Mouse (Mus musculus) v-Abl transformed pro-B cells (cell line): Measurements from ENCODE around the gene Brd3os.

Source experiments
- in situ Hi-C, 2 experiments: fragments of 400-800 bp; cut with MboI; formaldehyde crosslinking; loops; one replicate each; pipeline ENCODE4 v1.15.1; 2025; ENCODE audit not compliant: unreplicated experiment in 2 of 2

The Brd3os gene

DNA sequence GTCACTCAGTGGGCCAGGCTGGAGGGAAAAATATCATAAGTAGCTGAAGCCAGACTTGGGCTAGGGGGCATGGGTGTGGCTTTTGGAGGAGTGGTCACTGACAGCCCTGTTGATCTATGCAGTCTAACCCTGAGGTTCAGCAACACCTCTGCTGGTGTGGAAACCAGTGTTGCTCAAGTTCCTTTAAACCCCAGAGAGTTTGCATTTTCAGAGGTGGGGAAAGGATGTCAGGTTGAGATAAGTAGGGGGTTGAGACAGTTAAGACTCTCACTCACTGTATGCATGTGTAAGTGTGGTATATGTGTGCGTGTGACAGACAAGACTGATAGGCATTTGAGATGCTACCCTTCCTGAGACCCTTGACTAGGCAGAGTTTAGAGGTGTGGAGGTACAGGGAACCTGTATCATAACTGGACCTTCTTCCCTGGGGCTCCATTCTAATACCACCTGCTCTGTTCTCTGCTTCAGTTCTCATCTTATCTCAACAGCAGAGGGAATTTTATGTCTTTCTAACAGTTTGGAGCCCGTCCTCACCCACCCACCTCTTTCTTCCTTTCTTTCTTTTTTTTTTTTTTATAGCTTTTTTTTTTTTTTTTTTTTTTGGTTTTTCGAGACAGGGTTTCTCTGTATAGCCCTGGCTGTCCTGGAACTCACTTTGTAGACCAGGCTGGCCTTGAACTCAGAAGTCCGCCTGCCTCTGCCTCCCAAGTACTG lies 45.4 kb downstream of the Brd3os start:
- in situ Hi-C loops: no loop called here

DNA sequence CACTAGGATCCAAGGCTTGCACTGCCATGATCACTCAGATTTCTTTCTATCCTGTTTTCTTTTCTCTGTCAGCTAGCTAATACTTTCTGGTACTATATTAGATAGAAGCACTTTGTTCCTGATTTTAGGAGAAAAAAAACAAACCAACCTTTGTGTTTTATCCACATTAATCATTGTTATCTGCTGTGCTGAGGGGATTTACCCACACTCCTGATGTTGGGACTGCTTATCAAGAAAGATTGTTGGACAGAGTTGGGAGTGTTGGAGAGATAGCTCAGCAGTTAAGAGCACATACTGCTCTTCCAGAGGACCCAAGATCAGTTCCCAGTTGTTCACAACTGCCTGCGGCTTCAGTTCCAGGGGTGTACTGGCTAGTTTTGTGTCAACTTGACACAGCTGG lies 46.2 kb downstream of the Brd3os start:
- in situ Hi-C loops: no loop called here

DNA sequence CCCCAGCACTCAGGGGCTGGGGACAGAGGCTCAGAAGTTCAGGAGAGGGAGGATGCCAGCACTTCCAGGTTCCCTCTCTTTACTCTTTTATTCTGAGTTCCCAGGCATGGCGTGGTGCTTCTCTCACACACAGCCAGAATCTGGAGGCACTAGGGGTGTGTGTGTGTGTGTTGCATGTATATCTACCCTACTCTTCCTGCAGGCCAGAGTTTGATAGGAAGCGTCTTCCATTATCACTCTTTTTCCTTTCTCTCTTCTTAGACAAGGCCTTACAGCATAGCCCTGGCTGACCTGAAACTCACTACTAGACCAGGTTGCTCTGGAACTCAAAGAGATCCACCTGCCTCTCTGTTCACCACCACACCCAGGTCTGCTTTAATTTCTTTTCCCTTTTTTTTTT lies 48.8 kb downstream of the Brd3os start:
- in situ Hi-C loops: loop anchor here in 1 of 2 experiments (10.0 kb wide), 1 partner anchor 274 kb away; no protein-coding TSS in a partner anchor
